Mouse (Mus musculus): ENCODE results near the gene Nuak2. TPM values are rescaled to one million over a fixed set of nuclear protein-coding genes. Genes with fewer than 3 reads are reported as not detected.

Gene Nuak2
- total RNA-seq, 2 experiments from 2014 or later: 0.62 to 1.6 TPM

GRCm38 (mm10) chr1:132321821-132322580, 6.1 kb downstream of the Nuak2 start:
- DNase-seq (ENCODE audit: low spot score in 2 of 2): no peak
- intact Hi-C loops (cut with DNase I): no loop called here

GRCm38 (mm10) chr1:132322711-132323542, 7.0 kb downstream of the Nuak2 start:
- no peak for DNase-seq (ENCODE audit: low spot score in 2 of 2)
- intact Hi-C loops (cut with DNase I): no loop called here

DNA sequence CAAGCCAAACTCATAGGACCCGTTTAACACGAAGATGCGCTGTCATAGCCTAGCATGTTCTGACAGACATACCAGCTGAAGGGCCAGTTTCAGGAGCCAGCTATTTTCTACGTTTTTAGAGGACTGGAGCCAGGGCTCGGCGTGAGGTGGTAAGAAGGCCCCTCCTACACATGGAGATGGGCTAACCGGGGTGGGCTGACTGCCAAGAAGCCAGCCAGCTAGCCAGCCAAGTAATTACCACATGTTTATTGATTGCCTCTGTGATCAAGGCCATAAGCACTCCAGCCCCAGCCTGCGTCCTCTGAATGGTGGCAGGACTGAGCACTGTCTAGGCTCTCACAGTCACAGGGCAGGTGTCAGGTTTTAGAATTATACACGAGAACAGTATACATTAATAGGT, 10.9 kb downstream of the Nuak2 start:
- DNase-seq (ENCODE audit: low spot score in 2 of 2): no peak
- intact Hi-C loops (cut with DNase I): no loop called here

GRCm38 (mm10) chr1:132327477-132327876, 11.6 kb downstream of the Nuak2 start:
- DNase-seq (ENCODE audit: low spot score in 2 of 2): no peak
- intact Hi-C loops (cut with DNase I): no loop called here

- intact Hi-C loops (cut with DNase I): no loop called here
- no peak for DNase-seq (ENCODE audit: low spot score in 2 of 2)
Observed at GRCm38 (mm10) chr1:132328565-132328964, 12.6 kb downstream of the Nuak2 start.

- no peak for DNase-seq (ENCODE audit: low spot score in 2 of 2)
- intact Hi-C loops (cut with DNase I): no loop called here
Observed at GRCm38 (mm10) chr1:132329656-132330055, 13.7 kb downstream of the Nuak2 start.

DNA sequence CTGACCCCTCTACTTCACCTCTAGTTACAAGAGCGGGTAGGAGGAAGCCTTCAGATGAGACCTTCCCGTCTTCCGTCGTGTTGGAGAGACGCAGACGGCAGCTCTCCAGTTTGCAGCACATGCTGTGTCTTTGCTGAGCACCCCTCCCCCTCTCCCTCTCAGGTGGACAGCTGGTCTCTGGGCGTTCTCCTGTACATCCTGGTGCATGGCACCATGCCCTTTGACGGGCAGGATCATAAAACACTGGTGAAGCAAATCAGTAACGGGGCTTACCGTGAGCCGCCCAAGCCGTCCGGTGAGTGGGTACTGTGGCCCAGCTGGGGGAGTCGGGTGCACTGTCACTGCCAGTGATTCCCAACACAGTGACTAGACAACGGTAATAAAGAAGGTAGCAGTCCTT, 14.5 kb downstream of the Nuak2 start:
- intact Hi-C loops (cut with DNase I): no loop called here
- DNase-seq (ENCODE audit: low spot score in 2 of 2): no peak

- no peak for DNase-seq (ENCODE audit: low spot score in 2 of 2)
Observed at GRCm38 (mm10) chr1:132331283-132331682, 15.4 kb downstream of the Nuak2 start.

DNA sequence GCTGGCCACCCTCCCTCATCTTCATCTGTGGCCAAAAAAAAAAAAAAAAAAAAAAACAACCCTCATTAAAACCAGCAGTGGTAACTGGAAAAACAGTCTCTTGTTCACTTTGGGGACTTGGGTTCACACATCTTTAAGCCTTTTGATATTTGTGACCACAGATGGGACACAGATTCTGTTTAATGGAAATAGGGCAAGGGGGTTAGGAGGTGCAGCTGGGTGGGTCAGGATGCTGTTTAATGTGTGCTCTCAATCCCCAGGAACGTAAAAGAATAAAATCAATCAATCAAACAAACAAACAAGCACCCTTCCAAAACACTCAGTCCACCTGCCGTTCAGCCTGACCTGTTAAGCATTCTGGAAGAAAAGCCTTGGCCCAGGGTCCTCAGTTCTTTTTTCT, 17.3 kb downstream of the Nuak2 start:
- DNase-seq (ENCODE audit: low spot score in 2 of 2): no peak
- intact Hi-C loops (cut with DNase I): no loop called here

More at GRCm38 (mm10) chr1:132331283-132331682, 15.4 kb downstream of the Nuak2 start:
- intact Hi-C loops (cut with DNase I): no loop called here

DNA sequence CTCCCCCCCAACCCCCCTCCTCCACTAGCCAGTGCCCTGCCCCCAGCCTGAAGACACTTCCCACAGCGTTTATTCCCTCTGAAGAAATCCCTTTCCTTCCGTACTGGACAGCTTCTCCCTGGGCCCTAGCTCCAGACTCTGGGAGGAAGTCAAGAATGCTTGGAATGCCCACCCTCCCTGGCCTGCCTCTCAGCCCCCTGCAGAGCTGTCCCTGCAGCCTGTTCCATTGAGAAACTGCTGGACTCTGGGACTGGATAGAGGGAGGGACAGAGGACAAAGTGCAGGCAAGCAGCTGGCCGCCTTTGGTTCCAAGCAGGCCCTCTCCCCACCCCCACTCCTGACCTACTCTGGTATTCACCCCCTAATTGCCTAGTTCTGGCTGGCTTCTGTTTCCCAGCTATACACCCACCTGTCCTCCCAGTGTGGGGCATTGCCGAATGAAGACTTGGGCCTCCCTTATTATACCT, 17.8 kb downstream of the Nuak2 start:
- intact Hi-C loops (cut with DNase I): no loop called here

GRCm38 (mm10) chr1:132334178-132334801, 18.4 kb downstream of the Nuak2 start:
- intact Hi-C loops (cut with DNase I): no loop called here

More for the DNA sequence above, 17.8 kb downstream of the Nuak2 start:
- no peak for DNase-seq (ENCODE audit: low spot score in 2 of 2)

DNA sequence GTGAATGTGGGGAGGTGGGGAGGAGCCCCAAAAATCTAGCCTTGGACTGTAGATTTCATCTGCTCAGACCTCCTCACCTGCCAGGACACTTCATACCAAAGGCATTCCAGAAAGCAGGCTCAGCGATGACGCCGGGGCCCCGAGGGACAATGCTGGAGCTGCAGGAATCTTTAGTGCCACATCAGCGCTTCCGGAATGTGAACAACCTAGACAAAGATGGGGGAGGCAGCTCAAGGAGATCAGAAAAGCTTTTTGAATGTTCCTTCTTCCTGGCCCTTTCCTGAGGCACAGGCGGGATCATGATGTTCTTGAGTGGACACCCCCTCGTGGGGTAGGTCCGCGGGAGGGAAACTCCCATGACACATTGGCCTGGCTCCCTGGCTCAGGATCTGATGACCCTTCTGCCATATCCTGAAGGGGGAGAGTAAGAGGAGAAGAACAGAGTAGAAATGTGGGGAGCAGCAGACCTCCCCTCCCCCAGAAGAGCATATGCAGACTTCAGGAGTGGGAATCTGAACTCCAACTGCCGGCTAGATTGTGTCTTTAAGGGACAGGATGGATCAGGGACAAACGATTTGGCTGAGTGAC, 19.5 kb downstream of the Nuak2 start:
- intact Hi-C loops (cut with DNase I): no loop called here
- DNase-seq (ENCODE audit: low spot score in 2 of 2): no peak

More at GRCm38 (mm10) chr1:132334178-132334801, 18.4 kb downstream of the Nuak2 start:
- no peak for DNase-seq (ENCODE audit: low spot score in 2 of 2)

DNA sequence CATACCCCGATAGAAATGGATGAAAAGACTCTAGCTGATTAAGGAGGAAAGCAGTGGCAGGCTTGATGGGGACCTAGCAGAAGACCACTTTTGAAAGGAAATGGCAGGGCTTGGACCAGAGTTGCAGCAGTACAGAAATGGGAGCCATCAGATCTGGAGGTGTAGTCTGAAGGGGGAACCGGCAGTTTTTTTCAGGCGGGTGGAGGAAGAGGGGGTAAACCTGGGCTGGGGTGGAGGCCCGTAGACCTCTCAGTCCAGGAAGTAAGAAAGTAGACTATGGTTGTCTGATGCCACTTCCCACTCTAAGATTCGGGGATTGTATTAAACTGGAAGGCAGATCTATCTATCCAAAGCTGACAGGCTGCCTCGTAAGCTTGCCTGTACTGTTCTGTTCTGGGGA, 21.0 kb downstream of the Nuak2 start:
- no peak for DNase-seq (ENCODE audit: low spot score in 2 of 2)
- intact Hi-C loops (cut with DNase I): no loop called here

DNA sequence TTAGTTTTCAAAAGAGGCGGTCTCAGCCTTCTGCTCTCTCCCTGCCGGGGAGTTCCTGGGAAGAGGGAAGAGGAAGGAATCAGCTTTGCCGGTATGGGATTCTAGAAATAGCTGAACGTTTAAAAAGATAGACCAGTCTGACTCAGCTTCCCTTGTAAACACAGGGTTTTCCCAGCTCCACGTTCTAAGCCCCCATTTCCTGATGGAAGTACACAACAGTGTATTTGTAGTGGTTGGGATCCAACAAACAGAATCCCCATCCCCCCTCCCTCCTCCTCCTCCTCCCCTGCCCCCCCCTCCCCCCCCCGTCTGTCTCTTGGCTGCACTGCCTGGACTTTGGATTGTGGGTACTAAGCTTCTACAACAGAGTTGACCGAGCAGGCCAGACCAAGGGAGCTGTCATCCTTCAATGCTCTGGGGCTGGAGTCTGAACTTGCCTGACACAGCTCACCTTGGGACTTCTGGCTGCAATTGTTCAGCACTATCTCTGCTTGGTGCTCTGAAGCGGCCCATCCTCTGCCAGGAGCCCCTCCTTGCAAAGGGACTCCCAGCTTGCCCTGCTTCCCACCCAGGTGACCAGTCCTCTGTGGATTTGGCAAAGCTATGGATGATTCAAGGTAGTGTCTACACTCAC, 22.2 kb downstream of the Nuak2 start:
- intact Hi-C loops (cut with DNase I): no loop called here
- DNase-seq (ENCODE audit: low spot score in 2 of 2): no peak

- intact Hi-C loops (cut with DNase I): no loop called here
Observed at GRCm38 (mm10) chr1:132341731-132342501, 26.0 kb downstream of the Nuak2 start.

GRCm38 (mm10) chr1:132342518-132342917, 26.6 kb downstream of the Nuak2 start:
- intact Hi-C loops (cut with DNase I): no loop called here

More at GRCm38 (mm10) chr1:132341731-132342501, 26.0 kb downstream of the Nuak2 start:
- no peak for DNase-seq (ENCODE audit: low spot score in 2 of 2)

DNA sequence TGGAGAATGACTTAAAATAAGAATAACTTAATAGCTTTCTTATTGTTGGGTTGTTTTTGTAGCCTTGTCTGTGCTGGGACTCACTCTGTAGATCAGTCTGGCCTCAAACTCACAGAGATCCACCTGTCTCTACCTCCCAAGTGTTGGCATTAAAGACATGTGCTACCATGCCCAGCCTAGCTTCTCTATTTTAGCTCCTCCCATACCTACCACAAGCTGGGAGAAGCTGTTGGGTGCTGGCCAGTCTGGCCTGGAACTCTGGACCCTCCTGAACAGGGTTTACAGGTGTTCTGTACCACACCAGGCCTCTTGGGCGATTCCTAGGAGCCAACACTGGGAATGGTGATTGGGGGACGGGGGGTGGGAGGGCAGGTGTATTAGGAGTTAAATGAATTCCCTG, 27.3 kb downstream of the Nuak2 start:
- DNase-seq (ENCODE audit: low spot score in 2 of 2): no peak
- intact Hi-C loops (cut with DNase I): no loop called here

More at GRCm38 (mm10) chr1:132342518-132342917, 26.6 kb downstream of the Nuak2 start:
- no peak for DNase-seq (ENCODE audit: low spot score in 2 of 2)

DNA sequence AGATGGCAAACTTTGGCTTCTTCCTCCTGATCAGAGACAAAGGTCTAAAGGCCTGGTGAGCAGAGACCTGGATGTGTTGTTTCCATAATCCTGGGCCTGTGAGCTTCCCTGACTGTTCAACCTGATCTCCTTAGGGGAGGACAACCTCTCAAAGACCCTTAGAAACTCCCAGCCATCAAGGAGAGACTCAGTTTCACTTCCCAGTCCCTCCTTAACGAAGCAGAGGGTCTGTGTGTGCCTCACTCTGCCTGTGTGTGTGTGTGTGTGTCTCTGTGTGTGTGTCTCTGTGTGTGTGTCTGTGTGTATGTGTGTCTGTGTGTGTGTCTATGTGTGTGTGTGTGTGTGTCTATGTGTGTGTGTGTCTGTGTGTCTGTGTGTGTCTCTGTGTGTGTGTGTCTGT, 27.7 kb downstream of the Nuak2 start:
- DNase-seq (ENCODE audit: low spot score in 2 of 2): no peak
- intact Hi-C loops (cut with DNase I): no loop called here

DNA sequence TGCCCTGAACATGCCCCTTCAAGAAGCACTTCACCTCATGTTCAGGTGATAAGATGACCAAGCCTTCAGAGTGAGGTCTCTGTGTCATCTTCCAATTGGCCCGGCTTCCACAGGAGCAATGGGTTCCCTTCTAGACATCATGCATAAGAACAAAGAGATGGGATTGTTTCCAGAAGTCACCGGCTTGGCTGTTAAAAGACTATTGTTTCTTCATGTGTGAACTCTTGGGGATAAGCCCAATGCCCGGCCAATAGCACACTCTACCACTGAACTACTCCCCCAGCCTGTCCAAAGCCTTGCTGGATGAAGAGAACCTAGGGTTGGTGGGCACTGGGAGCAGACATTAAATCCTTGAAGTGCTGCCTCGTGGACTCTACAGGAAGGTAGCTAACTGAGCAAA, 29.6 kb downstream of the Nuak2 start:
- intact Hi-C loops (cut with DNase I): no loop called here
- DNase-seq (ENCODE audit: low spot score in 2 of 2): no peak
